Comparison of ENCODE assay signal across 26 mouse cellular contexts in the genomic region with DNA sequence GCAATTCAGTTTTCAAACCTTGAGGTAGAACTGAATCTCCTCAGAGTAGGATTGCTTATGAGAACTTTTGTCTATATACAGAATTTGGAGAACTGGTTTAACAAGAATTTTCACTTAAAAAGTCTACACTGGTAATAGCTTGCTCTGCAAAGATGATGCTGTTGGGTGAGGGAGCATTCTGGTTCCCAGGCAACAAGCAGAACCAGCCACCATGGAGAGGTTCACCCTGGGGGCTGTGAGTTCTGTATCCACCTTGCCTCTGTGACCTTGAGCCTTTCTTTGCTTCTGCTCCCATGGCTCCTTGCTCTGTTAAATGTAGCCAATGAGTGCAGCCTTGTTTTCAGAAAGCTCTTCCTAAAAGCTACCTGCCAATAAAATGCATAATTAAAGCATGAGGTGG. TPM values are rescaled to one million over a fixed set of nuclear protein-coding genes. Genes with fewer than 3 reads are reported as not detected.
DNase-seq lines count a peak whose midpoint lies in the region; ATAC-seq and TF ChIP-seq lines count a peak whose summit lies in the region.
"Had no signal": no experiment of that assay in that cellular context is flagged by ENCODE, and none has a peak within 500 bp of the region (broad histone marks: within the 10 kb centered on the region; RNA-seq: fewer than 3 reads in every experiment).

No protein-coding gene starts in this region.

- no peaks in the 10 kb centered on the region for H3K4me1 ChIP-seq in kidney, embryonic 14.5 days (ENCODE audit: control insufficient read depth, insufficient read depth, low read length)
- H3K4me1 ChIP-seq in stomach, postnatal 0 days (replicated peaks; ENCODE audit: control insufficient read depth, insufficient read depth), result no peaks in the 10 kb centered on the region
- H3K4me1 ChIP-seq: heart, embryonic 15.5 days; limb, embryonic 10.5 days; limb, embryonic 15.5 days; midbrain, embryonic 12.5 days; neural tube, embryonic 13.5 days had no signal

- H3K27me3 ChIP-seq in kidney, embryonic 14.5 days (ENCODE audit: control insufficient read depth, insufficient read depth, low read length), result no peaks in the 10 kb centered on the region
- no peaks in the 10 kb centered on the region for H3K27me3 ChIP-seq in stomach, postnatal 0 days (ENCODE audit: control insufficient read depth, insufficient read depth, low read length)
- H3K27me3 ChIP-seq: heart, embryonic 15.5 days; limb, embryonic 15.5 days; liver, embryonic 13.5 days; midbrain, embryonic 12.5 days; neural tube, embryonic 13.5 days had no signal

- H3K9me3 ChIP-seq in kidney, embryonic 14.5 days (ENCODE audit: control insufficient read depth, low read length), result no peaks in the 10 kb centered on the region
- no peaks in the 10 kb centered on the region for H3K9me3 ChIP-seq in stomach, postnatal 0 days (ENCODE audit: control insufficient read depth, low read length)
- H3K9me3 ChIP-seq: heart, embryonic 10.5 days; heart, embryonic 15.5 days; limb, embryonic 10.5 days; limb, embryonic 15.5 days; liver, embryonic 13.5 days; midbrain, embryonic 12.5 days; neural tube, embryonic 13.5 days had no signal

- no peak overlapping the region for H3K9ac ChIP-seq in kidney, embryonic 14.5 days (ENCODE audit: low read depth, low read length)
- H3K9ac ChIP-seq in stomach, postnatal 0 days (ENCODE audit: low read length), result no peak overlapping the region
- H3K9ac ChIP-seq: heart, embryonic 15.5 days; limb, embryonic 15.5 days; liver, embryonic 13.5 days; midbrain, embryonic 12.5 days; neural tube, embryonic 13.5 days had no signal

- no peak overlapping the region for H3K4me2 ChIP-seq in kidney, embryonic 14.5 days (replicated peaks; ENCODE audit: low read depth, low read length)
- H3K4me2 ChIP-seq in stomach, postnatal 0 days (replicated peaks; ENCODE audit: low read depth), result no peak overlapping the region
- H3K4me2 ChIP-seq: heart, embryonic 15.5 days; limb, embryonic 15.5 days; liver, embryonic 13.5 days; midbrain, embryonic 12.5 days; neural tube, embryonic 13.5 days had no signal

- no peak overlapping the region for H3K27ac ChIP-seq in kidney, embryonic 14.5 days (ENCODE audit: low read depth, low read length)
- no peak overlapping the region for H3K27ac ChIP-seq in stomach, postnatal 0 days (replicated peaks)
- H3K27ac ChIP-seq: heart, embryonic 10.5 days; heart, embryonic 15.5 days; limb, embryonic 10.5 days; limb, embryonic 15.5 days; liver, embryonic 13.5 days; midbrain, embryonic 12.5 days; neural tube, embryonic 13.5 days had no signal

- no peak for ATAC-seq in kidney, embryonic 14.5 days (ENCODE audit: low FRiP score, low TSS enrichment)
- ATAC-seq in stomach, postnatal 0 days (ENCODE audit: low FRiP score, low TSS enrichment), result no peak
- ATAC-seq: activated CD4-positive, CD25-positive, alpha-beta regulatory T cell, adult 4 months; CD4-positive, CD25-positive, alpha-beta regulatory T cell, adult 4 months; forebrain, embryonic 14.5 days; hindbrain, embryonic 16.5 days had no signal

- no peaks in the 10 kb centered on the region for H3K36me3 ChIP-seq in kidney, embryonic 14.5 days (ENCODE audit: control insufficient read depth, insufficient read depth, low read length)
- no peaks in the 10 kb centered on the region for H3K36me3 ChIP-seq in stomach, postnatal 0 days (ENCODE audit: control insufficient read depth, insufficient read depth, low read length)
- H3K36me3 ChIP-seq: heart, embryonic 10.5 days; heart, embryonic 15.5 days; limb, embryonic 10.5 days; limb, embryonic 15.5 days; liver, embryonic 13.5 days; midbrain, embryonic 12.5 days; neural tube, embryonic 13.5 days had no signal

- H3K4me3 ChIP-seq in kidney, embryonic 14.5 days (ENCODE audit: low read length), result no peak overlapping the region
- H3K4me3 ChIP-seq in stomach, postnatal 0 days (ENCODE audit: low read depth, low read length), result no peak overlapping the region
- H3K4me3 ChIP-seq: heart, embryonic 10.5 days; heart, embryonic 15.5 days; limb, embryonic 10.5 days; limb, embryonic 15.5 days; liver, embryonic 13.5 days; midbrain, embryonic 12.5 days; neural tube, embryonic 13.5 days had no signal

- TF ChIP-seq CTCF in stomach, postnatal 0 days (IDR thresholded peaks at IDR 0.05; ENCODE audit: low read depth), result no peak

- TF ChIP-seq EP300 in stomach, postnatal 0 days (optimal IDR thresholded peaks at IDR 0.05), result no peak

- peak; percentile 18 for DNase-seq in kidney, adult 18-20 months
- DNase-seq in ZHBTc4 (ENCODE audit: low read depth, low spot score), result peak; percentile 12
- DNase-seq in kidney, adult 9 months, result peak; percentile 45
- DNase-seq in kidney, postnatal 36 days, result peak; percentile 42 to 46
- DNase-seq in stomach, postnatal 0 days (ENCODE audit: low spot score), result no peak
- DNase-seq in thymus, adult 18-20 months, result no peak
- DNase-seq: adrenal gland, adult 2 months; cerebellum, adult 8-10 months; cerebellum, postnatal 25 days; gastrocnemius, postnatal 14 days; liver, embryonic 13.5 days; lung, adult 18-20 months; right cerebral cortex, postnatal 14 days; thymus, adult 2 months; thymus, postnatal 4 days had no signal

RNA-seq across cellular contexts. Expression of gene Dapk1, which starts 44.8 kb away (rescaled TPM):
- 15.1 and 24.5 TPM in 2 replicates for polyA plus RNA-seq in kidney, embryonic 14.5 days (2014; fragmentation: Nextera tagmentation; extraction: Ambion mirVana)
- polyA plus RNA-seq in stomach, postnatal 0 days (2015; fragmentation: Nextera tagmentation; extraction: Ambion mirVana), result 4.8 and 5.4 TPM in 2 replicates

Comparison
In these comparisons a context has a peak if more than half of its experiments do, and no peak if none do; other contexts are left out.
1. DNase-seq: peak in kidney, adult 18-20 months (single experiment), ZHBTc4 (single experiment), kidney, adult 9 months (single experiment) and kidney, postnatal 36 days (2 of 2); none in stomach, postnatal 0 days (single experiment) and thymus, adult 18-20 months (0 of 2).